Mouse (Mus musculus): ENCODE results near the gene Stx17. TPM values are rescaled to one million over a fixed set of nuclear protein-coding genes. Genes with fewer than 3 reads are reported as not detected.

Stx17 gene
- polyA plus RNA-seq, 1 experiment, result 9.9 TPM

- H3K4me1 ChIP-seq (ENCODE audit: control insufficient read depth, insufficient read depth, low read length), result no peaks in the 10 kb centered on the region; the same call in 1 of the 2 replicates
- 88% methylated on average over 2 of the region's 2 CpGs for WGBS
- H3K4me3 ChIP-seq (replicated peaks; ENCODE audit: control insufficient read depth, low read depth, low read length), result no peak overlapping the region
- TF ChIP-seq POLR2A (IDR thresholded peaks at IDR 0.05; ENCODE audit: borderline replicate concordance, control insufficient read depth, low read depth, low read length) (no peak), CTCF (IDR thresholded peaks at IDR 0.05; ENCODE audit: control insufficient read depth, insufficient read depth, low read length) (no peak)
- no peak overlapping the region for H3K27ac ChIP-seq (ENCODE audit: control insufficient read depth, insufficient read depth, low read depth, low read length, poor library complexity)
Observed at GRCm38 (mm10) chr4:48180922-48181321, 56.2 kb downstream of the Stx17 start.

GRCm38 (mm10) chr4:48181366-48181765 is 56.7 kb downstream of the Stx17 start:
- 81% methylated on average over 6 of the region's 6 CpGs for WGBS
- Histone ChIP-seq H3K4me1 (ENCODE audit: control insufficient read depth, insufficient read depth, low read length) (no peaks in the 10 kb centered on the region; the same call in 1 of the 2 replicates), H3K27ac (ENCODE audit: control insufficient read depth, insufficient read depth, low read depth, low read length, poor library complexity) (no peak overlapping the region), H3K4me3 (replicated peaks; ENCODE audit: control insufficient read depth, low read depth, low read length) (no peak overlapping the region)
- TF ChIP-seq POLR2A (IDR thresholded peaks at IDR 0.05; ENCODE audit: borderline replicate concordance, control insufficient read depth, low read depth, low read length) (no peak), CTCF (IDR thresholded peaks at IDR 0.05; ENCODE audit: control insufficient read depth, insufficient read depth, low read length) (no peak)

GRCm38 (mm10) chr4:48182115-48182806 is 57.5 kb downstream of the Stx17 start:
- no peak overlapping the region for H3K4me3 ChIP-seq (replicated peaks; ENCODE audit: control insufficient read depth, low read depth, low read length)
- 78% methylated on average over 8 of the region's 8 CpGs for WGBS

GRCm38 (mm10) chr4:48197925-48198324 is 73.2 kb downstream of the Stx17 start:
- Histone ChIP-seq H3K27ac (ENCODE audit: control insufficient read depth, insufficient read depth, low read depth, low read length, poor library complexity) (no peak overlapping the region), H3K4me3 (replicated peaks; ENCODE audit: control insufficient read depth, low read depth, low read length) (no peak overlapping the region), H3K4me1 (ENCODE audit: control insufficient read depth, insufficient read depth, low read length) (no peaks in the 10 kb centered on the region)
- no peak for TF ChIP-seq CTCF (IDR thresholded peaks at IDR 0.05; ENCODE audit: control insufficient read depth, insufficient read depth, low read length)
- no peak for TF ChIP-seq POLR2A (IDR thresholded peaks at IDR 0.05; ENCODE audit: borderline replicate concordance, control insufficient read depth, low read depth, low read length)
- WGBS, result 89% methylated on average over 3 of the region's 3 CpGs

More at GRCm38 (mm10) chr4:48182115-48182806, 57.5 kb downstream of the Stx17 start:
- Histone ChIP-seq H3K4me1 (ENCODE audit: control insufficient read depth, insufficient read depth, low read length) (no peaks in the 10 kb centered on the region; the same call in 1 of the 2 replicates), H3K27ac (ENCODE audit: control insufficient read depth, insufficient read depth, low read depth, low read length, poor library complexity) (no peak overlapping the region)
- TF ChIP-seq POLR2A (IDR thresholded peaks at IDR 0.05; ENCODE audit: borderline replicate concordance, control insufficient read depth, low read depth, low read length) (no peak), CTCF (IDR thresholded peaks at IDR 0.05; ENCODE audit: control insufficient read depth, insufficient read depth, low read length) (no peak)

- TF ChIP-seq POLR2A (IDR thresholded peaks at IDR 0.05; ENCODE audit: borderline replicate concordance, control insufficient read depth, low read depth, low read length), result no peak
- TF ChIP-seq CTCF (IDR thresholded peaks at IDR 0.05; ENCODE audit: control insufficient read depth, insufficient read depth, low read length), result no peak
- Histone ChIP-seq H3K27ac (ENCODE audit: control insufficient read depth, insufficient read depth, low read depth, low read length, poor library complexity) (no peak overlapping the region), H3K4me1 (ENCODE audit: control insufficient read depth, insufficient read depth, low read length) (no peaks in the 10 kb centered on the region), H3K4me3 (replicated peaks; ENCODE audit: control insufficient read depth, low read depth, low read length) (no peak overlapping the region)
- 79% methylated on average over 8 of the region's 8 CpGs for WGBS
Observed at GRCm38 (mm10) chr4:48198447-48198846, 73.7 kb downstream of the Stx17 start.

GRCm38 (mm10) chr4:48203564-48203963 is 78.8 kb downstream of the Stx17 start:
- 73% methylated on average over 4 of the region's 4 CpGs for WGBS
- Histone ChIP-seq H3K4me1 (ENCODE audit: control insufficient read depth, insufficient read depth, low read length) (no peaks in the 10 kb centered on the region), H3K4me3 (replicated peaks; ENCODE audit: control insufficient read depth, low read depth, low read length) (no peak overlapping the region), H3K27ac (ENCODE audit: control insufficient read depth, insufficient read depth, low read depth, low read length, poor library complexity) (no peak overlapping the region)
- TF ChIP-seq POLR2A (IDR thresholded peaks at IDR 0.05; ENCODE audit: borderline replicate concordance, control insufficient read depth, low read depth, low read length) (no peak), CTCF (IDR thresholded peaks at IDR 0.05; ENCODE audit: control insufficient read depth, insufficient read depth, low read length) (no peak)

GRCm38 (mm10) chr4:48225173-48225572 is 100.5 kb downstream of the Stx17 start:
- no peaks in the 10 kb centered on the region for H3K4me1 ChIP-seq (ENCODE audit: control insufficient read depth, insufficient read depth, low read length)
- TF ChIP-seq POLR2A (IDR thresholded peaks at IDR 0.05; ENCODE audit: borderline replicate concordance, control insufficient read depth, low read depth, low read length), result no peak
- peak; percentile 82 for TF ChIP-seq CTCF (IDR thresholded peaks at IDR 0.05; ENCODE audit: control insufficient read depth, insufficient read depth, low read length)
- no peak overlapping the region for H3K4me3 ChIP-seq (replicated peaks; ENCODE audit: control insufficient read depth, low read depth, low read length)
- WGBS, result 63% methylated on average over 2 of the region's 2 CpGs
- H3K27ac ChIP-seq (ENCODE audit: control insufficient read depth, insufficient read depth, low read depth, low read length, poor library complexity), result no peak overlapping the region

- Histone ChIP-seq H3K4me1 (ENCODE audit: control insufficient read depth, insufficient read depth, low read length) (no peaks in the 10 kb centered on the region), H3K4me3 (replicated peaks; ENCODE audit: control insufficient read depth, low read depth, low read length) (no peak overlapping the region), H3K27ac (ENCODE audit: control insufficient read depth, insufficient read depth, low read depth, low read length, poor library complexity) (no peak overlapping the region)
- WGBS, result 39% methylated on average over 3 of the region's 3 CpGs
- TF ChIP-seq CTCF (IDR thresholded peaks at IDR 0.05; ENCODE audit: control insufficient read depth, insufficient read depth, low read length) (no peak), POLR2A (IDR thresholded peaks at IDR 0.05; ENCODE audit: borderline replicate concordance, control insufficient read depth, low read depth, low read length) (no peak)
Observed at GRCm38 (mm10) chr4:48225604-48226003, 100.9 kb downstream of the Stx17 start.

All from bone marrow, adult 2 months (tissue).